Mouse (Mus musculus): ENCODE results near the gene Olfr142. TPM values are rescaled to one million over a fixed set of nuclear protein-coding genes. Genes with fewer than 3 reads are reported as not detected.
"Not testable (repeated sequence)": the region's sequence is repeated elsewhere in the genome, so short reads cannot be mapped to it uniquely, and the experiment has no call there.

Gene Olfr142
- polyA plus RNA-seq (2016; fragmentation: Nextera tagmentation; extraction: Ambion mirVana) = not detected in 2 replicates

DNA sequence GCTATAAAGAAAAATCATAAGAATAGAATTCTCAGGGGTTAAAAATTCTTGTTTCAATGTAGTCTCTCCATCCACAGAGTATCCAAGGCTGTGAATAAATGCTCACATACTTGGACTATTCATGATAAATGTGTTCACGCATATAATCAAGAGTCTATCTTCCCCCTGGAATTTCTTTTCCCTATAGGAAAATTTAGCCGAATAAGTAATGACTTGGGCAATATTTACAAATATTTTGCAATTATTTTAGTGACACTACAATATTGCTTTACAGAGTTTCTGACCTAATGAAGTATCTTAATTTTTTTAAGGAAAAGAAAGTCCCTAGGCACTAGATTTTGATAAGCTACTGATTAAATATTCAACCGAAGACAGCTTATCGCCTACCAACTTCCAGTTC is at the start of gene Olfr142:
Gene Olfr142, minus strand, starts transcription at position 101 of the 400 bp plus-strand sequence.
- H3K9ac ChIP-seq = no peak within 1 kb of the TSS
- H3K4me3 ChIP-seq = no peak within 1 kb of the TSS
- ATAC-seq (ENCODE audit: insufficient number of reproducible peaks, low FRiP score) = no peak
- no peaks in the 10 kb centered on the region for H3K9me3 ChIP-seq (replicated peaks)
- H3K4me1 ChIP-seq (replicated peaks) = no peaks in the 10 kb centered on the region
- no peaks in the 10 kb centered on the region for H3K36me3 ChIP-seq
- no peak within 1 kb of the TSS for H3K4me2 ChIP-seq
- WGBS = 83% methylated on average over 4 of the region's 4 CpGs
- no peaks in the 10 kb centered on the region for H3K27me3 ChIP-seq (replicated peaks)
- H3K27ac ChIP-seq (ENCODE audit: poor library complexity, severe bottlenecking) = no peak within 1 kb of the TSS

DNA sequence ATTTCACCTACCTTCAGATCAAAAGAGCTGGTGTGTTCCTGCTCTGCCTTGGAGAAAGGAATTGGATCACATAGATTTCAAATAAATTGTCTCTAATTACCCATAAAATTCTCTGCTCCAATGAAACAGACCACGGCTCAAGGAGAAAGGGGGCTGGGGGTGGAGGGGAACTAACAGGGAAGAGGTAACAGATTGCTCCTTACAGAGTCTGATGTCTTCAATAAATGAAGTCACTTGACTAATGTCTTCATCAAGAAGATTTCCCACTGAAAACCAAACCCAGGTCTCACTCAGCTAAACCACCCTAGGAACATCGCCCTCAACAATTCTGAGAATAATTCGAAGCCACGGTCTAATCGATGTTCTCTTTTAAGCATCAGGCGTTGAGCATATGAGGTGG is 35.3 kb upstream of the Olfr142 start, which contains the start of gene Olfr1272:
Gene Olfr1272, minus strand, starts transcription at position 101 of the 400 bp plus-strand sequence.
- 82% methylated on average over 6 of the region's 6 CpGs for WGBS
- Histone ChIP-seq H3K27me3 (replicated peaks) (no peaks in the 10 kb centered on the region), H3K4me2 (no peak within 1 kb of the TSS), H3K4me1 (replicated peaks) (no peaks in the 10 kb centered on the region), H3K4me3 (no peak within 1 kb of the TSS), H3K9me3 (replicated peaks) (no peaks in the 10 kb centered on the region), H3K36me3 (no peaks in the 10 kb centered on the region), H3K27ac (ENCODE audit: poor library complexity, severe bottlenecking) (no peak within 1 kb of the TSS), H3K9ac (no peak within 1 kb of the TSS)
- no peak for ATAC-seq (ENCODE audit: insufficient number of reproducible peaks, low FRiP score)

DNA sequence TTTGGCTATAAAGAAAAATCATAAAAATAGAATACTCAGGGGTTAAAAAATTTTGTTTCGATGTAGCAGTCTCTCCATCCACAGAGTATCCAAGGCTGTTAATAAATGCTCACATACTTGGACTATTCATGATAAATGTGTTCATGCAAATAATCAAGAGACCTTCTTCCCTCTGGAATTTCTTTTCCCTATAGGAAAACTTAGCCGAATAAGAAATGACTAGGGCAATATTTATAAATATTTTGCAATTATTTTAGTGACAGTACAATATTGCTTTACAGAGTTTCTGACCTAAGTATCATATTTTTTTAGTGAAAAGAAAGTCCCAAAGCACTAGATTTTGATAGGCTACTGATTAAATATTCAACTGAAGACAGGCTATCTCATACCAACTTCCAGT is 13.5 kb upstream of the Olfr142 start, which contains the start of gene Olfr1271:
Gene Olfr1271, minus strand, starts transcription at position 101 of the 400 bp plus-strand sequence.
- Histone ChIP-seq H3K27me3 (replicated peaks) (no peaks in the 10 kb centered on the region), H3K4me3 (no peak within 1 kb of the TSS), H3K9me3 (replicated peaks) (no peaks in the 10 kb centered on the region), H3K9ac (no peak within 1 kb of the TSS), H3K36me3 (no peaks in the 10 kb centered on the region), H3K4me1 (replicated peaks) (no peaks in the 10 kb centered on the region), H3K4me2 (no peak within 1 kb of the TSS), H3K27ac (ENCODE audit: poor library complexity, severe bottlenecking) (no peak within 1 kb of the TSS)
- no peak for ATAC-seq (ENCODE audit: insufficient number of reproducible peaks, low FRiP score)
- WGBS = 78% methylated on average over 2 of the region's 2 CpGs

DNA sequence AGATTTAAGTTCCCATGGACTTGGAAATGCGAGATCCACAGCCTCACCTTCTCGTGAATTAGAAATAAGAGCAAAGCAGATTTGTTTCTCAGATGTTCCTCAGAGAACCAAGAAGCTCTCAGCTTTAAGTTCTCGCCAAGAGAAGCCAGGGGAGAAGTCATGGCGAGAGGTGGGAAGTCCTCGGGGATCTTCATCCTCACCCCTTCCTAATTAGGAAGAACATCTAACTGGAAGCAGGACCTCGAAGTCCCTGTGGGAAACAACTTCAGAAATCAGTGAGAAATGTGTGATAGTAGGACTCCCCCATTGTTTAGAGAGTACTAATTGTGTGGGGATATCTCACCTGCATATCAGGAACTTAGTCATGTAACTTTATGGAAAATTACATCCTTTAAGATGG is 33.0 kb downstream of the Olfr142 start, which contains the start of gene Olfr1506:
Gene Olfr1506, minus strand, starts transcription at position 101 of the 400 bp plus-strand sequence.
- H3K4me3 ChIP-seq; H3K27ac ChIP-seq (ENCODE audit: poor library complexity, severe bottlenecking); H3K36me3 ChIP-seq; H3K4me1 ChIP-seq (replicated peaks); ATAC-seq (ENCODE audit: insufficient number of reproducible peaks, low FRiP score); H3K9me3 ChIP-seq (replicated peaks); H3K27me3 ChIP-seq (replicated peaks); H3K9ac ChIP-seq; H3K4me2 ChIP-seq: not testable (repeated sequence)
- no CpG with 5 or more reads among the region's 6 CpGs for WGBS

Other genes starting within 250 kb of the Olfr142 start
- not detected in 2 replicates for gene Olfr1263, start 245.5 kb downstream of the Olfr142 start, polyA plus RNA-seq (2016; fragmentation: Nextera tagmentation; extraction: Ambion mirVana)
- gene Olfr1264, start 232.0 kb downstream of the Olfr142 start, polyA plus RNA-seq (2016; fragmentation: Nextera tagmentation; extraction: Ambion mirVana) = not detected in 2 replicates
- gene Olfr1265, start 222.3 kb downstream of the Olfr142 start, polyA plus RNA-seq (2016; fragmentation: Nextera tagmentation; extraction: Ambion mirVana) = not detected in 2 replicates
- not detected in 2 replicates for gene Olfr140, start 194.0 kb downstream of the Olfr142 start, polyA plus RNA-seq (2016; fragmentation: Nextera tagmentation; extraction: Ambion mirVana)
- gene Olfr1269, start 136.2 kb downstream of the Olfr142 start, polyA plus RNA-seq (2016; fragmentation: Nextera tagmentation; extraction: Ambion mirVana) = not detected in 2 replicates
- gene Olfr32, start 115.3 kb downstream of the Olfr142 start, polyA plus RNA-seq (2016; fragmentation: Nextera tagmentation; extraction: Ambion mirVana) = not detected in 2 replicates
- gene Olfr1270, start 104.5 kb downstream of the Olfr142 start, polyA plus RNA-seq (2016; fragmentation: Nextera tagmentation; extraction: Ambion mirVana) = not detected in 2 replicates
- gene Olfr1506, start 33.1 kb downstream of the Olfr142 start, polyA plus RNA-seq (2016; fragmentation: Nextera tagmentation; extraction: Ambion mirVana) = not detected in 2 replicates
- not detected in 2 replicates for gene Olfr1271, start 13.4 kb upstream of the Olfr142 start, polyA plus RNA-seq (2016; fragmentation: Nextera tagmentation; extraction: Ambion mirVana)
- not detected in 2 replicates for gene Olfr1272, start 35.2 kb upstream of the Olfr142 start, polyA plus RNA-seq (2016; fragmentation: Nextera tagmentation; extraction: Ambion mirVana)
- gene Gm13769, start 64.6 kb upstream of the Olfr142 start, polyA plus RNA-seq (2016; fragmentation: Nextera tagmentation; extraction: Ambion mirVana) = not detected in 2 replicates
- gene Olfr1274-ps, start 141.1 kb upstream of the Olfr142 start, polyA plus RNA-seq (2016; fragmentation: Nextera tagmentation; extraction: Ambion mirVana) = not detected in 2 replicates

Measured in heart, embryonic 12.5 days (tissue).